Mouse (Mus musculus): ENCODE measurements at regions not wholly inside any gene's neighbourhood (a gene's known extent, or its start where the extent isn't known, plus 50 kb on each side); places are given as distances from the start of the nearest gene placed in this dataset.

DNA sequence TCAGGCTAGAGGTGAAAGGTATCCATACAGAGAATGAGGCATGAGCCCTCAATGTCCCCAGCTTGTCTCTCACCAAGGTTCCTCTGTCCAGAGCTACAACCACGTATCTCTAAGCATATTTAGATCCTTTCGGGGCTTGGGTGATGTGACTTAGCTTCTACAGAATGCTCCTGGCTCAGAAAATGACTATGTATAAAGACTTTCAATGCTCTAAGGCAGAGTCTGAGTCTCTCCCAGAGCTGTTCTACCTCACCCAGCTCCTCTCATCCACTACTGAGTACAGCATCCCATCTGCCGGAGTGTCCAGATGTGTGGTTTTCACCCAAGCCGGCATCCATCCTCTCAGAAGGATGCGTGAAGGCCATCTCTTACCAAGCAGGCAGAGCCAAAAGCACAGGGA, 216.1 kb upstream of the Spdye4c start:
- Histone ChIP-seq H3K27ac (ENCODE audit: low read depth, low read length) (no peak overlapping the region), H3K9me3 (ENCODE audit: low read length) (no peaks in the 10 kb centered on the region), H3K4me1 (ENCODE audit: insufficient read depth) (0 out of 2 replicates have a peak, but pooled peaks cover 3% of the 10 kb centered on the region), H3K36me3 (ENCODE audit: insufficient read depth) (no peaks in the 10 kb centered on the region), H3K9ac (no peak overlapping the region), H3K4me3 (ENCODE audit: low read depth, low read length) (no peak overlapping the region), H3K27me3 (ENCODE audit: insufficient read depth, low read length) (no peaks in the 10 kb centered on the region), H3K4me2 (ENCODE audit: low read depth) (no peak overlapping the region)
- ATAC-seq (no peak), DNase-seq (no peak)
- 94% methylated on average over 5 of the region's 5 CpGs for WGBS
- TF ChIP-seq CTCF (IDR thresholded peaks at IDR 0.05; ENCODE audit: low read depth) = no peak

DNA sequence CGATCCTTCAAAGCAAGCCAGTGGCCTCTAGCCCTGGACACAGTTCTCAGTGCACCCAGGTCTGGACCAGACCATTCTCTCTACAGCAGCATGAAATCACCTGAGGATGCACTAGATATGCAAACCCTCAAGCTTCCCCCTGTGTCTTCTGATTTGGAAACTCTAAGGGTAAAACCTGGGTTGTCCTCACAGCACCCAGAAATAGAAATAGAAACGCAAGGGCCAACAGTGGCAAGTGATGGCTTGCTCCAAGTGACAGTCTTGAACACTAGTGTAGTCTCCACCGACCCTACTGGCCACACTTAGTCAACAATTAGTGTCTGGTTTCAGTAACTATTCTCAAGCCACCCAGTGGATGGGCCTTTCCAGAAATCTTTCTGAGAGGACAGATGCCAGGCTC, 215.2 kb upstream of the Spdye4c start:
- TF ChIP-seq CTCF (IDR thresholded peaks at IDR 0.05; ENCODE audit: low read depth) = no peak
- no peaks in the 10 kb centered on the region for H3K9me3 ChIP-seq (ENCODE audit: low read length)
- H3K36me3 ChIP-seq (ENCODE audit: insufficient read depth) = no peaks in the 10 kb centered on the region
- H3K4me3 ChIP-seq (ENCODE audit: low read depth, low read length) = no peak overlapping the region
- H3K4me1 ChIP-seq (ENCODE audit: insufficient read depth) = 0 out of 2 replicates have a peak, but pooled peaks cover 3% of the 10 kb centered on the region
- no peak for ATAC-seq
- no peak overlapping the region for H3K27ac ChIP-seq (ENCODE audit: low read depth, low read length)
- WGBS = 91% methylated on average over 3 of the region's 3 CpGs
- no peaks in the 10 kb centered on the region for H3K27me3 ChIP-seq (ENCODE audit: insufficient read depth, low read length)
- no peak overlapping the region for H3K9ac ChIP-seq
- DNase-seq = no peak
- H3K4me2 ChIP-seq (ENCODE audit: low read depth) = no peak overlapping the region

DNA sequence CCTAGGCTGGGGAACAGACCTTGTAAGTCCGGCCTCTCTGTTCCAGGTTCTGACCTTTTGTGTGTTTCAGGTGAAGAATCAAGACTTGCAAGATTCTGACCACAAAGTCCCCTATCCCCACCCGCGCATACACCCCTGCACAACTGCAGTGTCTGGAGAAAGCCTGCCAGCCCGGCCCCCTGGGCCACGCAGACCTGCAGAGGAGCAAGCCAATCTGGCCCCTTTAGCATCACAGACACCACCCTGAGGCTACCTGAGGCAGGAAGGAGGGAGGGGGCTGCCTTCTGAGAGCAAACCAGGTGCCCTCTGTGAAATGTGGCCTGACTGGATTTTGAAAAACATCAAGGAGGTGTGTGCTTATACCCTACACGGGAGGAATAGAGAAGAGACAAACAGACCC, 213.8 kb upstream of the Spdye4c start:
- H3K9me3 ChIP-seq (ENCODE audit: low read length) = no peaks in the 10 kb centered on the region
- H3K27me3 ChIP-seq (ENCODE audit: insufficient read depth, low read length) = no peaks in the 10 kb centered on the region
- H3K4me1 ChIP-seq (ENCODE audit: insufficient read depth) = 0 out of 2 replicates have a peak, but pooled peaks cover 3% of the 10 kb centered on the region
- ATAC-seq (no peak), DNase-seq (no peak)
- H3K27ac ChIP-seq (ENCODE audit: low read depth, low read length) = no peak overlapping the region
- H3K4me3 ChIP-seq (ENCODE audit: low read depth, low read length) = no peak overlapping the region
- 84% methylated on average over 6 of the region's 6 CpGs for WGBS
- H3K4me2 ChIP-seq (ENCODE audit: low read depth) = no peak overlapping the region
- H3K36me3 ChIP-seq (ENCODE audit: insufficient read depth) = no peaks in the 10 kb centered on the region
- no peak for TF ChIP-seq CTCF (IDR thresholded peaks at IDR 0.05; ENCODE audit: low read depth)
- H3K9ac ChIP-seq = no peak overlapping the region

DNA sequence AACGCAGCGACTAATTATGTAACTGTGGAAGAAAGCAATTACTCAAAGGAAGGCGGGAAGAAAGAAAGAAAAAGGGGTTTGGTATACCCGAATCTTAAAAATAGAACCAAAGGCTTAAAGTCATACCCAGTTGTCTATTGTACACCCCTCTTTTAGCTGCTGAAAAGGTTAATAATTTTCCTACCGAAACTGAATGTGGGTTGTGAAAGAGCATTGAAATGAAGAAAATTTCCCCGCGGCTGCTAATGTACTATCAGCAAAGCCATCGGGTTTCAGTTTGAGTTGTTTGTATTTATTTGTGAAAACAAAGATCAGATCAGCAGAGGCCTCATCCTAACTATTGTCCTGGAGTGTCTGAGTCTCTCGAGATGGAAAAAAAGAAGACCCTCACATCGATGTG, 213.3 kb upstream of the Spdye4c start:
- no peak overlapping the region for H3K4me3 ChIP-seq (ENCODE audit: low read depth, low read length)
- DNase-seq (no peak), ATAC-seq (no peak)
- H3K9me3 ChIP-seq (ENCODE audit: low read length) = no peaks in the 10 kb centered on the region
- no peaks in the 10 kb centered on the region for H3K27me3 ChIP-seq (ENCODE audit: insufficient read depth, low read length)
- no peak overlapping the region for H3K4me2 ChIP-seq (ENCODE audit: low read depth)
- H3K36me3 ChIP-seq (ENCODE audit: insufficient read depth) = no peaks in the 10 kb centered on the region
- H3K4me1 ChIP-seq (ENCODE audit: insufficient read depth) = 0 out of 2 replicates have a peak, but pooled peaks cover 3% of the 10 kb centered on the region
- TF ChIP-seq CTCF (IDR thresholded peaks at IDR 0.05; ENCODE audit: low read depth) = no peak
- no peak overlapping the region for H3K9ac ChIP-seq
- no peak overlapping the region for H3K27ac ChIP-seq (ENCODE audit: low read depth, low read length)
- WGBS = 66% methylated on average over 10 of the region's 10 CpGs

DNA sequence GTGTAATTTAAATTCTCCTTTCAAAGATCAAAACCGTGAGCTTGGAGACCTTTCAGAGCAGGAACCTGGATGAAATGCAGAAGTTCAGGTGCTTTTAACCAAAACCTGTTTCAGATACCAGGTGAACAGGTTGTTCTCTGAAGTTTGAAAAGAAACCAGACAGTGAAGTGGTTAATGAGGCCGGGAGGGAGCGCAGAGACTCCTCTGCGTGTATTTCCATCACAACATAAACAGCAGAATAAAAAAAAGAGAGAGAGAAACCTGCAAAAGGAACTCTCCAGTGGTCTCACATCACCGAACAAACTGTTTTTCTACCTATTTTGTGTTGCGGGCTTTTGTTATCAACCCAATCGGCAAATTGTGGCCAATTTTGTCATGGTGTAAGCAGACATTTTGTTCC, 212.6 kb upstream of the Spdye4c start:
- Histone ChIP-seq H3K4me1 (ENCODE audit: insufficient read depth) (no peaks in the 10 kb centered on the region), H3K4me2 (ENCODE audit: low read depth) (no peak overlapping the region), H3K36me3 (ENCODE audit: insufficient read depth) (no peaks in the 10 kb centered on the region), H3K27me3 (ENCODE audit: insufficient read depth, low read length) (no peaks in the 10 kb centered on the region), H3K4me3 (ENCODE audit: low read depth, low read length) (no peak overlapping the region), H3K9ac (no peak overlapping the region), H3K27ac (ENCODE audit: low read depth, low read length) (no peak overlapping the region), H3K9me3 (ENCODE audit: low read length) (no peaks in the 10 kb centered on the region)
- WGBS = 70% methylated on average over 7 of the region's 7 CpGs
- no peak for TF ChIP-seq CTCF (IDR thresholded peaks at IDR 0.05; ENCODE audit: low read depth)
- ATAC-seq = no peak
- DNase-seq = no peak

DNA sequence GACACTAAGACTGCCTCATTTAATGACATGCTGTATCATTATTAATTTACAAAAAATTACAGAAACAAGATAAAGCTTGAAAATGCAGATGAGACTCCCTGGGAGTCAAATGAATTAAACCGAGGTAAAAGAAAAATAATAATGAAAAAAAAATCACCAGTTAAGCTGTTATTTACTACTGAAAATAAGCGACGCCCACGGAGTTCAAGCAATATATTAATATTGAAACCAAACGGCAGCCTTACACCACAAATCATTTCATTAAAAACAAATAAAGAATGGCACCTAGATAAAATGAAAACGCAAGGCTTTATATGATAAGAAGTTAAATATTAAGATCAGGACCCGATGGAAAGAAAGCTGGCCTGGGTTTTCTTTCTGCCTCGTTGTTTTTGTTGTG, 211.9 kb upstream of the Spdye4c start:
- Histone ChIP-seq H3K36me3 (ENCODE audit: insufficient read depth) (no peaks in the 10 kb centered on the region), H3K27me3 (ENCODE audit: insufficient read depth, low read length) (no peaks in the 10 kb centered on the region), H3K9me3 (ENCODE audit: low read length) (no peaks in the 10 kb centered on the region), H3K9ac (no peak overlapping the region), H3K27ac (ENCODE audit: low read depth, low read length) (no peak overlapping the region), H3K4me3 (ENCODE audit: low read depth, low read length) (no peak overlapping the region), H3K4me2 (ENCODE audit: low read depth) (no peak overlapping the region), H3K4me1 (ENCODE audit: insufficient read depth) (no peaks in the 10 kb centered on the region)
- TF ChIP-seq CTCF (IDR thresholded peaks at IDR 0.05; ENCODE audit: low read depth) = no peak
- WGBS = 77% methylated on average over 8 of the region's 8 CpGs
- ATAC-seq = no peak
- DNase-seq = no peak

DNA sequence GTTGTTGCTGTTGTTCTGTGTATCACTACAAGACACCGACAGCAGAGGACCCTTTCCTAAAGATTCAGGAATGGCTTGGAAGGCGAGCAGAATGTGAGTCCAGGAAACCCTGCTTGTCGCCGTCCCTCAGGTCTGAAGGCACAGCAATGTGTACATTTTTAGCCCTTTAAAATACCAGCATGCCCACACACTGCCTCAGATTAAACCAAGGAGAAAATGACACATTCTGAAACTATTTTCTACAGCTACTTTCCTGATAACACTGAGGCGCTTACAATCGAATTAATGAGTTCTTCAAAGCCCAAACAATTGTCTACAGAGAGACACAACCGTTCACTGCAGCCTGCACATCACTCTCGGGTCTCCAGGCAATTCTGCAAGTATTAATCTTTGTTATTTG, 211.5 kb upstream of the Spdye4c start:
- WGBS = 45% methylated on average over 8 of the region's 8 CpGs
- no peaks in the 10 kb centered on the region for H3K27me3 ChIP-seq (ENCODE audit: insufficient read depth, low read length)
- no peak overlapping the region for H3K27ac ChIP-seq (ENCODE audit: low read depth, low read length)
- H3K4me2 ChIP-seq (ENCODE audit: low read depth) = no peak overlapping the region
- no peak overlapping the region for H3K4me3 ChIP-seq (ENCODE audit: low read depth, low read length)
- no peak for TF ChIP-seq CTCF (IDR thresholded peaks at IDR 0.05; ENCODE audit: low read depth)
- ATAC-seq (no peak), DNase-seq (no peak)
- H3K9me3 ChIP-seq (ENCODE audit: low read length) = no peaks in the 10 kb centered on the region
- no peaks in the 10 kb centered on the region for H3K4me1 ChIP-seq (ENCODE audit: insufficient read depth)
- no peaks in the 10 kb centered on the region for H3K36me3 ChIP-seq (ENCODE audit: insufficient read depth)
- H3K9ac ChIP-seq = no peak overlapping the region

DNA sequence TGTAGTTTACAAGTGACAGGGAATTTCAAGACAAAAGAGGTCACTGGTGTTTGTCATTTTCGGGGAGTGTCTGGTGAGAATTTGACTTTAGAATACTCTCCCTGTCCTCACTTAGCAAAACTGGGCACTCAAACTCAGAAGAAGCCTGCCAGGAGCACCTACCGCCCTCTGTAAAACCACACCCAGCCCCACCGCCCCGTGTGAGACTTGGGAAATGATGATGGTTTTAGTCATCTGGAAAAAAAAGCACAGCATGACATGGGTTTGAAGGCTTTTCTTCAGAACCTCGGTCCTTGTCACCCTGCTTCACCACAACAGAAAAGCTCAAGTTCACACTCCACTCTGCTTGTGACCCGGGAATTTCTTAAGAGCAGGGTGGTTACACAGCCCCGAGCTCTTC, 210.4 kb upstream of the Spdye4c start:
- Histone ChIP-seq H3K4me1 (ENCODE audit: insufficient read depth) (no peaks in the 10 kb centered on the region), H3K4me2 (ENCODE audit: low read depth) (no peak overlapping the region), H3K9me3 (ENCODE audit: low read length) (no peaks in the 10 kb centered on the region), H3K27ac (ENCODE audit: low read depth, low read length) (no peak overlapping the region), H3K36me3 (ENCODE audit: insufficient read depth) (no peaks in the 10 kb centered on the region), H3K27me3 (ENCODE audit: insufficient read depth, low read length) (no peaks in the 10 kb centered on the region), H3K4me3 (ENCODE audit: low read depth, low read length) (no peak overlapping the region), H3K9ac (no peak overlapping the region)
- no peak for ATAC-seq
- 49% methylated on average over 7 of the region's 7 CpGs for WGBS
- TF ChIP-seq CTCF (IDR thresholded peaks at IDR 0.05; ENCODE audit: low read depth) = no peak
- DNase-seq = no peak
